Mouse (Mus musculus) heart, embryonic 12.5 days (tissue): ENCODE data around the gene Tmem108. TPM values are rescaled to one million over a fixed set of nuclear protein-coding genes. Genes with fewer than 3 reads are reported as not detected.

Experiments
- ATAC-seq: fragments of 200-750 bp; cut with Nextera tagmentation; 2 replicates; pipeline ENCODE4 v1.8.0; 2017; ENCODE audit warnings: moderate TSS enrichment, moderate library complexity; ENCODE audit not compliant: insufficient number of reproducible peaks, low FRiP score
- H3K27ac ChIP-seq: fragments of 300-500 bp; sonication (generic); 2 replicates; pipeline ENCODE4 v1.5.1; 2016; ENCODE audit warnings: mild to moderate bottlenecking, moderate library complexity; ENCODE audit not compliant: poor library complexity, severe bottlenecking
- H3K27me3 ChIP-seq: fragments of 300-500 bp; sonication (generic); replicated peaks from 2 replicates; pipeline ENCODE4 v1.6.1; 2016; ENCODE audit warnings: mild to moderate bottlenecking, moderate library complexity
- H3K36me3 ChIP-seq: fragments of 300-500 bp; sonication (generic); 2 replicates; pipeline ENCODE4 v1.6.1; 2016; ENCODE audit warnings: mild to moderate bottlenecking, moderate library complexity
- H3K4me1 ChIP-seq: fragments of 300-500 bp; sonication (generic); replicated peaks from 2 replicates; pipeline ENCODE4 v1.6.1; 2016; ENCODE audit warnings: mild to moderate bottlenecking
- H3K4me2 ChIP-seq: fragments of 300-500 bp; sonication (generic); 2 replicates; pipeline ENCODE4 v1.6.1; 2016; ENCODE audit warnings: mild to moderate bottlenecking, moderate library complexity
- H3K4me3 ChIP-seq: fragments of 300-500 bp; sonication (generic); 2 replicates; pipeline ENCODE4 v1.5.1; 2016; ENCODE audit warnings: mild to moderate bottlenecking
- H3K9ac ChIP-seq: fragments of 300-500 bp; sonication (generic); 2 replicates; pipeline ENCODE4 v1.6.1; 2016; ENCODE audit warnings: mild to moderate bottlenecking, moderate library complexity
- H3K9me3 ChIP-seq: fragments of 300-500 bp; sonication (generic); replicated peaks from 2 replicates; pipeline ENCODE4 v1.6.1; 2016; ENCODE audit warnings: mild to moderate bottlenecking, moderate library complexity
- WGBS: fragments of 180-500 bp; shearing (Covaris S2); methylation state at CpG from one replicate; pipeline ENCODE4 v1.1.7; 2016; 5-methylcytosine and 5-hydroxymethylcytosine counted together
- polyA plus RNA-seq: library from polyadenylated mRNA; unstranded; fragments of >200 nt; fragmentation: Nextera tagmentation; extraction: Ambion mirVana; gene quantifications from 2 replicates; pipeline ENCODE4 v1.2.1, GENCODE M21; 2016

Gene Tmem108
- polyA plus RNA-seq, 1 experiment from 2014 or later: 97.5 TPM

GRCm38 (mm10) chr9:103758930-103759695 lies 2.5 kb downstream of the Tmem108 start:
- Histone ChIP-seq H3K4me2 (peak overlapping the region; percentile 82), H3K4me1 (peaks cover 43% of the 10 kb centered on the region), H3K4me3 (peak overlapping the region; percentile 90), H3K9me3 (no peaks in the 10 kb centered on the region), H3K27me3 (no peaks in the 10 kb centered on the region), H3K36me3 (0 out of 2 replicates have a peak, but pooled peaks cover 4% of the 10 kb centered on the region), H3K9ac (peak overlapping the region; percentile 64), H3K27ac (peak overlapping the region; percentile 75)
- WGBS: 4% methylated on average over 20 of the region's 20 CpGs
- ATAC-seq: 0 out of 2 replicates have a peak, but pooled peaks have one; percentile 15

GRCm38 (mm10) chr9:103758246-103758645 lies 3.4 kb downstream of the Tmem108 start:
- no peak for ATAC-seq
- Histone ChIP-seq H3K4me3 (peak overlapping the region; percentile 90; the same call in 1 of the 2 replicates), H3K36me3 (0 out of 2 replicates have a peak, but pooled peaks cover 4% of the 10 kb centered on the region), H3K4me2 (peak overlapping the region; percentile 82), H3K9me3 (no peaks in the 10 kb centered on the region), H3K4me1 (peaks cover 52% of the 10 kb centered on the region), H3K9ac (peak overlapping the region; percentile 29), H3K27ac (peak overlapping the region; percentile 70), H3K27me3 (no peaks in the 10 kb centered on the region)
- 67% methylated on average over 7 of the region's 7 CpGs for WGBS

- Histone ChIP-seq H3K27me3 (no peaks in the 10 kb centered on the region), H3K4me2 (no peak overlapping the region), H3K9me3 (no peaks in the 10 kb centered on the region), H3K27ac (no peak overlapping the region), H3K4me3 (no peak overlapping the region), H3K36me3 (peaks cover 15% of the 10 kb centered on the region), H3K9ac (no peak overlapping the region), H3K4me1 (peaks cover 61% of the 10 kb centered on the region)
- ATAC-seq: no peak
- 85% methylated on average over 10 of the region's 10 CpGs for WGBS
Observed at GRCm38 (mm10) chr9:103752618-103753017, 9.0 kb downstream of the Tmem108 start.

GRCm38 (mm10) chr9:103751568-103751967 lies 10.1 kb downstream of the Tmem108 start:
- peaks cover 59% of the 10 kb centered on the region for H3K4me1 ChIP-seq
- H3K4me2 ChIP-seq: no peak overlapping the region
- H3K4me3 ChIP-seq: no peak overlapping the region
- H3K27me3 ChIP-seq: no peaks in the 10 kb centered on the region
- no peak for ATAC-seq
- no peak overlapping the region for H3K9ac ChIP-seq
- WGBS: 47% methylated on average over 9 of the region's 9 CpGs
- 0 out of 2 replicates have a peak overlapping the region, but pooled peaks have one; percentile 26 for H3K27ac ChIP-seq
- peaks cover 15% of the 10 kb centered on the region for H3K36me3 ChIP-seq
- no peaks in the 10 kb centered on the region for H3K9me3 ChIP-seq

GRCm38 (mm10) chr9:103750491-103750890 lies 11.1 kb downstream of the Tmem108 start:
- ATAC-seq: no peak
- H3K4me2 ChIP-seq: no peak overlapping the region
- no peaks in the 10 kb centered on the region for H3K9me3 ChIP-seq
- no peak overlapping the region for H3K27ac ChIP-seq
- H3K36me3 ChIP-seq: peaks cover 11% of the 10 kb centered on the region
- no peak overlapping the region for H3K9ac ChIP-seq
- H3K4me1 ChIP-seq: peaks cover 64% of the 10 kb centered on the region
- H3K4me3 ChIP-seq: no peak overlapping the region
- WGBS: 76% methylated on average over 9 of the region's 9 CpGs
- no peaks in the 10 kb centered on the region for H3K27me3 ChIP-seq

GRCm38 (mm10) chr9:103746598-103746997 lies 15.0 kb downstream of the Tmem108 start:
- Histone ChIP-seq H3K27ac (no peak overlapping the region), H3K4me1 (peaks cover 49% of the 10 kb centered on the region), H3K4me2 (no peak overlapping the region), H3K9me3 (no peaks in the 10 kb centered on the region), H3K27me3 (no peaks in the 10 kb centered on the region), H3K4me3 (no peak overlapping the region), H3K36me3 (peaks cover 5% of the 10 kb centered on the region; the same call in 1 of the 2 replicates), H3K9ac (no peak overlapping the region)
- WGBS: 82% methylated on average over 5 of the region's 5 CpGs
- ATAC-seq: no peak

- no peak overlapping the region for H3K4me3 ChIP-seq
Observed at GRCm38 (mm10) chr9:103740145-103740544, 21.5 kb downstream of the Tmem108 start.

GRCm38 (mm10) chr9:103739062-103739461 lies 22.6 kb downstream of the Tmem108 start:
- H3K4me2 ChIP-seq: no peak overlapping the region
- no peak overlapping the region for H3K4me3 ChIP-seq
- no peak overlapping the region for H3K9ac ChIP-seq
- 0 out of 2 replicates have a peak, but pooled peaks cover 3% of the 10 kb centered on the region for H3K9me3 ChIP-seq
- 89% methylated on average over 4 of the region's 4 CpGs for WGBS
- no peaks in the 10 kb centered on the region for H3K27me3 ChIP-seq
- H3K4me1 ChIP-seq: peaks cover 37% of the 10 kb centered on the region
- H3K27ac ChIP-seq: no peak overlapping the region
- no peak for ATAC-seq
- H3K36me3 ChIP-seq: peaks cover 12% of the 10 kb centered on the region

More at GRCm38 (mm10) chr9:103740145-103740544, 21.5 kb downstream of the Tmem108 start:
- 43% methylated on average over 12 of the region's 12 CpGs for WGBS
- no peaks in the 10 kb centered on the region for H3K27me3 ChIP-seq
- H3K4me2 ChIP-seq: peak overlapping the region; percentile 25; the same call in 1 of the 2 replicates
- ATAC-seq: no peak
- no peak overlapping the region for H3K9ac ChIP-seq
- peaks cover 37% of the 10 kb centered on the region for H3K4me1 ChIP-seq
- peaks cover 9% of the 10 kb centered on the region for H3K36me3 ChIP-seq
- H3K27ac ChIP-seq: no peak overlapping the region
- 0 out of 2 replicates have a peak, but pooled peaks cover 3% of the 10 kb centered on the region for H3K9me3 ChIP-seq

GRCm38 (mm10) chr9:103729716-103730115 lies 31.9 kb downstream of the Tmem108 start:
- WGBS: 76% methylated on average over 2 of the region's 2 CpGs

GRCm38 (mm10) chr9:103726751-103727462 lies 34.7 kb downstream of the Tmem108 start:
- Histone ChIP-seq H3K27ac (no peak overlapping the region), H3K4me1 (peaks cover 19% of the 10 kb centered on the region), H3K9me3 (no peaks in the 10 kb centered on the region), H3K4me3 (no peak overlapping the region), H3K36me3 (peaks cover 23% of the 10 kb centered on the region), H3K9ac (no peak overlapping the region), H3K4me2 (no peak overlapping the region), H3K27me3 (no peaks in the 10 kb centered on the region)
- ATAC-seq: no peak
- WGBS: 90% methylated on average over 16 of the region's 16 CpGs

More at GRCm38 (mm10) chr9:103729716-103730115, 31.9 kb downstream of the Tmem108 start:
- Histone ChIP-seq H3K4me2 (no peak overlapping the region), H3K9me3 (no peaks in the 10 kb centered on the region), H3K4me3 (no peak overlapping the region), H3K4me1 (peaks cover 14% of the 10 kb centered on the region), H3K27me3 (no peaks in the 10 kb centered on the region), H3K36me3 (peaks cover 6% of the 10 kb centered on the region), H3K9ac (no peak overlapping the region), H3K27ac (no peak overlapping the region)
- no peak for ATAC-seq

- Histone ChIP-seq H3K36me3 (peaks cover 37% of the 10 kb centered on the region), H3K27ac (no peak overlapping the region), H3K4me3 (no peak overlapping the region), H3K27me3 (no peaks in the 10 kb centered on the region), H3K4me1 (peaks cover 25% of the 10 kb centered on the region), H3K9me3 (no peaks in the 10 kb centered on the region), H3K9ac (no peak overlapping the region), H3K4me2 (no peak overlapping the region)
- WGBS: 78% methylated on average over 7 of the region's 7 CpGs
- no peak for ATAC-seq
Observed at GRCm38 (mm10) chr9:103725497-103725896, 36.1 kb downstream of the Tmem108 start.
